Mouse (Mus musculus): ENCODE measurements at regions not wholly inside any gene's neighbourhood (a gene's known extent, or its start where the extent isn't known, plus 50 kb on each side); places are given as distances from the start of the nearest gene placed in this dataset.

- TF ChIP-seq EP300 (IDR thresholded peaks at IDR 0.05; ENCODE audit: low read depth) (no peak), CTCF (IDR thresholded peaks at IDR 0.05; ENCODE audit: low read depth) (no peak)
These were observed 447.7 kb downstream of the Glrx3 start for GRCm38 (mm10) chr7:137885146-137885545.
